Mouse (Mus musculus) layer of hippocampus, adult 11-12 months (tissue): Measurements from ENCODE around the gene Tenm2.
A peak's percentile ranks its signal among the peaks of the same experiment; 100 is the strongest.

Experiments used
- DNase-seq: peaks from one replicate; pipeline ENCODE4 v3.0.0; 2022; ENCODE audit warnings: low spot score

Tenm2 gene

DNA sequence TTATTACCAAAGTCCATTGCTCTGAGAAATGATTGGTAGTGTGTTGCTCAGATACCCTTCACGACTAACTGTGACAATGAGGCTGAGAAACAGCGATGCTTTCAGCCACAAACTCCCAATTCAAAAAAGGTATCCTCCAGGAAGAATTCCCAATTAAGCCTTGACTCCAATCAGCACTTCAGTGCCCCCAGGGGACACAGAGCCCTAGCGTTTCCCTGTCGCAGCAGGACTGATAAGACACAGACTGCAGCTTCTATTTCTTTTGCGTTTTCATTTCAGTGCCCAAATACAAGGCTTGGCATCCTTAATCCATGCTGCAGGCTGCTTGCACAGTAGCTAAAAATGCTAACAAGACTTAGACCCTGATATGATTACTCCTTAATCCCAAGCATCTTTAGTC, 1186.2 kb downstream of the Tenm2 start:
- DNase-seq: no peak

DNA sequence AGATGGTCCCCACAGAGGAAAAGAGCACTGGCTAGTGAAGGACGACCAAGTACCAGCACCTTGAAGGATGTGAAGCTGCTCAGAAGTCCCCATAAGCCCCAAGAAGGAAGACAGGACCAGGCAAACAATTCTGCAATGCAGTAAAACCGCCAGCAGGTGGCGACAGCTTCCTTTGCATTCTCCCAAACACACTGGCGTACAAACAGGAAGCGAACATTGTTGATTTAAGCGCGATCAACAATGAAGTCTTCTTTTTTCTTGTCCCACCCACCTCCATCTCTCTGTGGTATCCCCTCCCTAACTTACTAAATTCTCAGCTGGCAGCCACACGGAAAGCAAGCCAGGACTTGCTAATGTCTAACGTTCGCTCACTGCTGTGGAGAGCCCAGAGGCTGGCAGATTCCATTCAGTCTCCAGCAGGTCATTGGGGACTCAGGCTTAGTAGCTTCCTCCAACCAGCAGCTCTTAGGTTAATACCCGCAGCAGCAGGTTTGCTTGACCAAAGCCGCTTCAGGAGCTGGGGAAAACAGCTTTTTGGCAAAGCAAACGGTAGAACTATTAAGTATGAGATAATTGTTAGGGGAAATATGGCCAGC, 1190.0 kb downstream of the Tenm2 start:
- DNase-seq: peak; percentile 83

DNA sequence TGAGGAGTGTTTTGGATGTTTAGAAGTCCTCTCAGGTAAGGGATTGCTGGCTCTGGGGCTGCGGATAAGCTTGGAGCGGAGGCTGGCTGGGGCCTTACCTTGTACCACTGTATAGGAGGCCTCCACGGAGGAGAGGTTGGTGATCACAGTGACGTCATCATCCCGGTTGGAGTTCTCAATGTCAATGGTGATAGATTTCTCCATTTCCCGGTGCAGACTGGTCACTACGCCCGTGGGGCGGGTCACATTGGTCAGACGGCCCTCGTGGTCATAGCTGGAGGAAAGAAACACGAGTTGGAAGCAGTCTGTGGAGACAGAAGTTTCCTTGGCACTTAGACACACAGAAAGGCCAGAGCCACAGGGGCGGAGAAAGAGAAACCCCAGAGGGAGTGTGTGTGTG, 1194.4 kb downstream of the Tenm2 start:
- DNase-seq: no peak

DNA sequence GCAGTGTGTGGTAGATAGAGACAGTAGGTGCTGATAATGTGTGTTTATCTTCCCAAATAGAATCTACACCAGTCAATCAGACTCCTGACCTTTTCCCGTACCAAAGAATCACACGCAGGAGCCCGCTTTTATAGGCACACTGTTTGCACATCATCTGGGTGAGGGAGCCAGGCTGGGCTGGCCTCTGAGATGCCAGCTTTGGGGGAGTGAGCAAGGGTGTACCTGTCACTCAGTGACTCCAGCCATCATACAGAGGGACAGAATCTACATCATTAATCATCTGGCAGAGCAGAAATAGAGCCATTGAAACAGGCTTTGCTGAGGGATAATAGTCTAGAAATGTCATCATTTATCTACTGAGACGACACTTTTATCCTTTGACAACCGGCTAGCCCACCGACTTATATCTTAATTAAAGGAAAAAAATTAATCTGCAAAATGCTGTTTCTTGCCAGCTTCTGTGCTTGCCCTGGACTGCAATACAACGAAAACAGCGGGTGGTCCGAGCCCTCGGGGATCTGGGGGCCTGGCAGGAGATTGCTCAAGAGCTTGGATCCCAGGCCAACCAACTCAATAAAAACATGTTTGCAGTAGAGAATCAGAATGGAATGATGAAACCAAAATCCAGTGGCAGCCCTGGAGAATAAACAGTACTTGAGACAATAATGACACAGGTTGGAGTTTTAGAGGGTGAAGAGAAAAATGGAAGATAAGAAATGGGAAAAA, 1195.1 kb downstream of the Tenm2 start:
- no peak for DNase-seq

DNA sequence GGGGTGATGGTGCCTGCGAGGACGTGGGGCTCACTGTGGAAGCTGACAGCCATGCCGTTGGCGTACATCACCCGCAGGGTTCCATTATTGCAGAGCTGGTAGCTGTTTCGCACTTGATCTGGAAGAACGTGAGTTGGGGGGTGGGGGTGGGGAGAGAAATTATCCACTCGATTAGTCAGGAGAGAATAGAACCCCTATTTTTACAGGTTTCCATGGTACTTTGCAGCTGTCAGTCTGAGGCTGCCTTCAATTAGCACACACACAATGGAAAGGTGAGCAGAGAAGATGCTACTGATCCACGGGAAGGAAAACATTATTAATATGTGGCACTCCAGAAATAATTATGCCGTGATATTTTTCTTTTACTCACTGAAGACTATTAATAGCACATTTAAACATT, 1195.9 kb downstream of the Tenm2 start:
- no peak for DNase-seq

DNA sequence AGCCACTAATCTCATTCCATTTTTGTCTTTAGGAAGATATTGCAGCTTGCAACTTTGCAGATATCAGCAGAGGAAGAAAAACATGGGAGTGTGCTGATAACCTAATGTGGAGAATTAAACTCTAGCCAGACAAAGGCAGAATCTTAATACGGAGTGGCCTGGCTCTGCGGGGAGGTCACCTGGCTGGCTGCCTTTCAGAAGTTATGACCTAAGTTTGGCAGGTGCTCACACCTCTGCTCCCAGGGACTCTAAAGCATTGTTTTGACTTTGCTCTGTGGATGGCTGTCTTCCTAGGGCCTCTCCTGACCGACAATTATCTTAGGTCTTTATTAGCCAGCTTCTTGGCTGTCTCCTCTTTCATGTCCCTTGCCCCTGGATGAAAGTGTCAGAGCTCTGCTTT, 1197.4 kb downstream of the Tenm2 start:
- DNase-seq: no peak

DNA sequence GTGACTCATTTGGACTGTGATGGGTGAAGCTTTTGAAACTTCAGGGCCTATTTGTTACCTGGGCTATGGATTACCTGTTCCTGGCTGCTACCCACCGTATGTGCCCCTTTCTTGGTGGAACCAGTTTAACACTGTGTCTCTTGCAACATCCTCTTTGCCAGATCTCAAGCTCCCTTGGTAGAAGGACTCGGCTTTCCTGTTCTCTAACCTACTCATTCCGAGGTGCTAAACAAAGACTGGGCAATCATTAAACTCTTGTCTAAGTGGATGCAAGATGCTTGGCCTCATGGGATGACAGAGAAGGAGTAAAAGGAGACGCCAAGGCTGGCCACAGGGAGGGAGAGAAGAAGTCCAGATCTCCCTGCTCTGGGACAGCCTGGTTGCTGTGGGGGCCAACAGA, 1198.5 kb downstream of the Tenm2 start:
- DNase-seq: no peak

DNA sequence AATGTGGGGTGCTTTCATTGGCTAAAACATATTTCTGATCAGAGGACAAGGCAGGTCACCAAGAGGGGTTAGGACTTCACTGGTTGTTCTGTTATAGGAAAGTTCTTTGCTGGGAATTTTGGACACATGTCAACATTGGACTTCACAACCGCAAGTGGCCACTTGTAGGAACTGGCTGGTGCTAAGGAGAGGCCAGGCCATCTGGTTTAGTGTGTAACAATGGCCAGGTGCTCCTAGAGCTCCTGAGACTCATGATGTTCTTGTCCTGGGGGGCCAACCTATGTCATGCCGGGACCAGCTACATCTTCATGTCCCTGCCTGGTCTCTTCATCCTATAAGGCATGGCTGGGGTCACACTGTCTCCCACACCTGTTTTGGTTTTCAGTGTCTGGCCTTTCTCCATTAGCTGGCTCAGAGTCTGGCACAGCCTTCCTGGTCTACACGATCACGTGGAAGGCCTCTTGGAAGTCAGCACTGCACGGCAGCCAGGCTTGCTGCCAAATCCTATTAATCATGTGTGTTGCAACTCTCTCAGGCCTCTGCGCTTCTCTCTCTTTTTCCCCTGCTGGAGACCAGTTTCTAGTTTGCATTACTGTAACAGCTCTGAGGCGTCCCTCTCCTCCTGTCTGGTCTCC, 1199.6 kb downstream of the Tenm2 start:
- DNase-seq: peak; percentile 82

DNA sequence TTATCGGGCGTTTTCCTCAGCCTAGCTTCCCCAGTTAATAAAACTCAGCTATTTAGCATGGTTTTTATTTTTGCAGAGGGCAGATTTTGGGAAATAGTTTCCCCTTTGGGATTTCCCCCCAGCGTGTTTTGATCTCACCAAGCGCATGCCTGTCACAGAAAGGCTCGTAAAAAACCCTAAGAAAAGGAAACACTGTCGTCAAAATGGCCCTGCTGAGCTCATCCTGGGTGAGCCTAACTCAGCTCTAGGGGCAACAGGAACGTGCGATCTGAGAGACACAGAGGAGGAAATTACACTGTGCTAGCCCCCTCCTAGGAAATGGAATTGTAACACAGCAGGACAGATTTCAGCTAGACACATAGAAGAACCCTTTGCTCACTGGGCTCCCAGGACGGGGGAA, 1204.0 kb downstream of the Tenm2 start:
- DNase-seq: no peak

DNA sequence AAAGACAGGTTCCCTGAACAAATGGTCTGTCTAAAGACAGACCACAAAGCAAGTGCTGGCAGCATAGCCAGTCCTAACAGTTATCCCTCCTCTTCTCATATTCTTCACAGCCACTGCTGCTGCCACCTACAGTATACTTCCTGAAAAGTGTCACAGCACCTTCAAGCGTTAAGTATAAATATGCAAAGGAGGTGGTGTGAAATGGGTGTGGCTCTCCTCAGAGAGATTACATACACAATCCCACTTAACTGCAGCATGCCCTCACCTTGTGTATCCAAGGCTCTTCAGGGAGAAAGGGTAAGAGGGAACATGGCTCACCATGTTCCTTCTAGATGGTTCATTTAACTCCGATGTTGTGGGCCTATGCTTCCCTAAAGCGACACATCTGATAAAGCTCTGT, 1215.8 kb downstream of the Tenm2 start:
- no peak for DNase-seq

DNA sequence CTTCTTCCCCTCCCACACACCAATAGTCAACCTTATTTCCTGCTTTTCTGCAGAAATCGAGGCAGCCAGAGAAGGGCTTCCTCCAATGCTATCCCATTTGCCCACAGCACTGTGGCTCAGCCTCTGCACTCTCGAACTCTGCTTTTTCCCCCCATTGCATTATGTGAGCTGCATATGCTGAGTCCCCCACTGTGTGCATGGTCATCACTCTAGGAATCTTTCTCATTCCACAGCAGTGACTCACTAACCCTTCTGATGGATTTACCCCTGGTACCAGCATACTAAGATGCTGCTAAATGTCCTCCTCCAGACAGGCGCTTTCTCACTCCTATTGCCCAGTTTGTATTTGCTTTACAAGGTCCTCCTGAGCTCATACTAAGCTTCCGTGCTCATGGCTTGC, 1222.6 kb downstream of the Tenm2 start:
- DNase-seq: no peak

DNA sequence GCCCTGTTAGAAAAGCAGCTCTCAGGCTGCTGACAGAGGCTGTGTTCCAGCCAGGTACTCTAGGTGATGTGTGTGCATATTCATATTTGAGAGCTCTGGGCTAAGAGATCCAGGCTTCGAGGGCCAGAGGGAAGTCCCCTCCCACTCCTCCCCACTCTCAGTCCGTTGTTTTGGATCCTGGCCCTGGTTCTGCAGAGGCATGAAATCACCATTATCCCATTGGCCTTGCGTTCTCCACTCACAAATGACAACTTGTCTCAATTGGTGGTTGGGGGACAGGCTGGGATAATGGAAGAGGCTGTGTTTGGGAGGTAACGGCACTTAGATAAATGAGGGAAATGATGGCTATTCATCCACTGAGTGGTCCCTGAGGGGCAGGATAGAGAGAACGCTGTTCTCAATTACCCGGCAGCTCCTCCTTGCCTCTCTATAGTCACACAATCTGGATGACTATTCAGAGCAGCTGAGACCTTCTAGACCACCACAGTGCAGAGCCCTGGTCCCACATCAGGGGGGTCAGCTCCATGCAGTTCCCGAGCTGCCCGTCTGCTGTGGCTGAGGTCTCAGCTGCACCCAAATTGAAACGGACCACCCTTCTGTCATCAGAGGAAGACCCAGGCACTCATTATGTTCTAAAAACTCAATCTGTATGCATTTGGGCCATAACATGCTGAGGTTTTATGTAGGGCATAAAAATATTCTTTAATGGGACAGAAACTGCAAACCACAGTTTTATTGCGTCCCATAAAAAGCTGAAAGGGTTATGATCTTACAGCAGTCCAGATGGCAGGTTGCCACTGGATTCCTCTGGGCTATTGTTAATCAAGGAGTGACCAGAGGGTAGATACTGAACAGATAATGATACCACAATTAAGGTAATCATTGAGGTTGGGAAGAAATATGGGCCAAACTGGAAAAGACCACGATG, 1226.2 kb downstream of the Tenm2 start:
- no peak for DNase-seq

DNA sequence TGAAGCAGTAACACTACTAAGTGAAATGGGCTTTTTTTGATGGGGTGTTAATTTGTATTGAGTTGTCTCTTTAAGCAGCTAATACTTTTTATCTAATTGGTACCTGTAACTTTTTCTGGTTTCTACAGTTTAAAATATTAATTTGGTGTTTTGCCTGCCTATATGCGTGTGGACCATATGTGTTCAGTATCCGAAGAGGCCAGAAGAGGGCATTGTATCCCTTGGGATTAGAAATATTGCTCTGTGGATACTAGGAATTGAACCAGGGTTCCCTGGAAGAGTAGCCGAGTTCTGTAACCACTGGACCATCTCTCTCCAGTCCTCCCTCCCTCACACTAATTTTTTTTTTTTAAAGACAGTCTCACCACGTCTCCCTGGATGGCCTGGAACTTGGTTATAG, 1232.9 kb downstream of the Tenm2 start:
- no peak for DNase-seq

DNA sequence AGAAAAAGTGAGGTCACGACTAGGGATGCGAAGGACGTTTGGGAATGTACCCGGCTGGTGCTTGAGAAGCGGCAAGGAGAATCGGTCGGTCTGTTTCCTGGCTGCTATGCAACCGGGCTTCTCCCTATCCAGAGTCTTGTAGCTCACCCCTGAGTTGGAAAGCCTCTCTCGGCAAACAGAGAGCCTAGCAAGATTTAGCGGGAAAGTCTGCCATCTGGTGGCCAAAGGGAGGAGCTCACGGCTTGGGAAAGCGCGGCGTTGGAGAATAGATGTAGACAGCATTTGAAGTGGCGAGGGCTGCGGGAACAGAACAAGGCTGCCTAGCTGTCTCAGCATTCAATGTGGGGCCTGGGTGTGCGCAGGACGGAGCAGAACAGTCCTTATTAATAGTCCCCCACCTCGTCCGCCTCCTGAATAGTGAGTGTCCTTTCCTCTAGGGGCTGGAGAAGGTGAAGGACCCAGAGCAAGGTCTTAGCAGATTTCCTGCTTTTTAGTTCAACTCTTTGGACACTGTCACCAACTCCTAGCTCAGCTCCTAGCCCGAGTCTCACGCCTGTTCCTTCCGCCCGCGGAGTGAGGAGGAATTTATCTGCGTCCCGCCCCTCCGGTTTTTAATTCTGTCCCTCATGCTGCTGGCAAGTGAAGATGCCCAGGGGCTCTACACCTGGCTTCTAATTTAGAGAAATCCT, 1234.3 kb downstream of the Tenm2 start:
- DNase-seq: peak; percentile 90

DNA sequence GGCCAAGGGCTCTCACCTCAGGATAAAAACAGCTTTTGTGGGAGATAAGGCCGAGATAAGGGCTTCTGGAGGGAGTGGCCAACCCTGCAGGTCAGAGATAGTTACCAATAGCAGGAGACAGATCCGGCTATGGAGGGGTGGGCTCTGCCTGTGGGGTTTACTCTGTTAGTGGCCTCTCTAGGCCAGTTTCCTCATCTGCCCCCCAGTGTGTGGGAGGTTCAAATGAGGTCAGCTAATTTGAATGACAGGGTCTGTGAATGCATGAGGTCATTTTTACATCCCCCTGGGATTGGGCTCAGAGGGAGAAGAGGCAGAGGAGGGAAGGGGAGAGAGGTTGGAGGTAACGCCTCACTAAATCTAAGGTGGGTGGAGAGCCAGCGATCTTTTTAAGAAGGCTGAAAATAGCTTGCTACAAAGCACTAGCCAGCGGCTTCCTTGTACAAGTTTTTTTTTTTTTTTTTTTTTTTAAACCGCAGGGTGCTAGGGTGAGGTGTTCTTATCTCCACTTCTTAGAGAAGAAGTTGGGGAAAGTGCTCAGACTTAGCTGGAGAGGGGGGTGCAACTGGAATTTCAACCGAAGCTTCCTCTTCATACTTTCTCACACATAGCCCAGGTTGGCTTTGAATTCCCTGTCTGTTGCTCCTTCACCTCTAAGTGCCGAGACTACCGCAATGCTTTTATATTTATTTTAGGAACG, 1235.0 kb downstream of the Tenm2 start:
- DNase-seq: no peak

DNA sequence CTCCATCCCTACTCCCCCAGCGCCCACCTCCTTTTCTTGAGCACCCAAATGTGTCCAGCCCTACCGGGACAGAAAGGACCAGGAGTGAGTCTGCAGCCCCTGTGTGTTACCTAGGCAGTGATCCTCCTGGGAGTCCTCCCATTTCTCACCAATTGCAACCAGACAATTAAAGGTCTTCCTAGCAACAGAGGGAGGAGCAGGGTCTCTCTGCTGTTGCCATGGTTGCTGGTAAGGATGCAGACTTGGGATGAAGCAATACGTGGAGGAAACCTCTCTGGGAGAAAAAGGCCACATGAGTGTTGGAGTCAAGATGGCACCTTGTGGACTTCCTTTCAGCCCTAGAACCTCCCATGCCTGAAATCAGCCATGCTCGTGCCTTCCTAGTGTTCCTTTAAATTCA, 1235.7 kb downstream of the Tenm2 start:
- DNase-seq: no peak

DNA sequence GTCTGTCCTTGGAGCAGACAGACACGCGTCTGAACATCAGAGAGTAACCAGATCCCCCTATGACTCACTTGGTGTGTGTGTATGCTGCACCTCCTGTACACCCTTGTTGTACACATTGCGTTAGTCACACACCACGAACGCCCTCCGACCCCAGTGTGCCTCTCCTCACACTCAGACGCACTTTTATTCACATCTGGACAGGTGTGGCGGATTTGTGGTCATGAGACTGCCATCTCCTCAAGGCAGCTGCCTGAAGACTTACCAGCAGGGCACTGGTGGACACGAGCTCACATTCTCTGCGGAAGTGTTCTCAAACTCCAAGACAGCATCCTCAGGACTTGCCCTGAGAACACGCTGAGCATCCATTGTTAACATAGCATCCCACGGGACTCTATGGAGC, 1237.7 kb downstream of the Tenm2 start:
- DNase-seq: no peak

DNA sequence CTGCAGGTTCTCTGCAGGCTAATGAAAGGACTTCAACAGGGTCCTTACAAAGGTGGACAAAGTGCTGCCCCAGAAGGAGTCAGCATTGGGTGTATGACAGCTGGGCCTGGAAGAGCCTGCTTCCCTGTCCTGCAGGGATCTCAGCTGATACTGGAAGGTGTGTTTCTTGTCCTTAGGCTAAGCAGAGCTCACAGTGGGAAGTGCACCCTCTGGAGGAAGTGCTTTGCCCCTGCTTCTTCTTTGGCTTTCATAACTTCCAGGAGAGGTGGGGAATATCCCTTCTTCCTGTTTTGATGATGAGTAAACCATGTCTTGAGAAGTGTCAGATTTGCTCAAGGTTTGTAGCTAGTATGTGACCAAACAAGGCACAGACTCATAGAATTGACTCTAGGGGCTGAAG, 1240.5 kb downstream of the Tenm2 start:
- no peak for DNase-seq

DNA sequence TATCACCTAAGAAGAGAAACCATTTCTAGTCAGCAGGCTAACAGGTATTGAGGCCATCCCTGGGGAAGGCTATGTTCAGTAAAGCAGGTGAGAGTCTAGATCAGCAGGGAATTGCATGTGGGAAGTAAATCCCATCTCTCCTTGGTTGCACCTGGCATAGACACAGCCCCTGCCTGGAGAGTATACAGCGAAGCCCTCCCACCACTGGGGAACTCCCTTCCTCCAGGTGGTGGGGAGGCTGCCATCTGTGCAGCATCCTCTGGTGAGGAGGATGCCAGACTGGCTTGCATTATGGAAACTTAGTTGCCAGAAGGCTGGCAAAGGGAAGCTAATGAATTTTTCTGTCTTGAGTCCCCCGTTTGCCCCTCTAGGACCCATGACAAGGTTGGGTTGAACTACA, 1243.9 kb downstream of the Tenm2 start:
- peak; percentile 68 for DNase-seq

DNA sequence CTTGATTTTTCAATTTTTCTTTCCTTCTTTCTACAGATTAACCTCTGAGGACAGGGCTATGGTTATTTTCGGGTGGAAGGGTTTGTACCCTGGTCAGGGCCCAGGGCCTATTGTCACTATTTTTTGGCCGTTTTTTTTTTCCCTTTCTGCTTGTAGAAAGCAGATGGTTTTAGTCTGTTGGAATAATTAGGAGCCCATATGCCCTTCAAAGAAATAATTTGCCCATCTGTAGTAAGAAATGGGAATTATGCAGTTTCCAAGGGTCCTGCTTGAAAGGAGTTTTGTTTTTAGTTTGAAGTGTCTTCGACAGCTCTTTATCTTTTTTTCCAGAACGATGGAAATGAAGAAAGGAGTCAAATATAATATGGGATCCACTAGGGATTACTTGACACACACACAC, 1245.8 kb downstream of the Tenm2 start:
- no peak for DNase-seq

DNA sequence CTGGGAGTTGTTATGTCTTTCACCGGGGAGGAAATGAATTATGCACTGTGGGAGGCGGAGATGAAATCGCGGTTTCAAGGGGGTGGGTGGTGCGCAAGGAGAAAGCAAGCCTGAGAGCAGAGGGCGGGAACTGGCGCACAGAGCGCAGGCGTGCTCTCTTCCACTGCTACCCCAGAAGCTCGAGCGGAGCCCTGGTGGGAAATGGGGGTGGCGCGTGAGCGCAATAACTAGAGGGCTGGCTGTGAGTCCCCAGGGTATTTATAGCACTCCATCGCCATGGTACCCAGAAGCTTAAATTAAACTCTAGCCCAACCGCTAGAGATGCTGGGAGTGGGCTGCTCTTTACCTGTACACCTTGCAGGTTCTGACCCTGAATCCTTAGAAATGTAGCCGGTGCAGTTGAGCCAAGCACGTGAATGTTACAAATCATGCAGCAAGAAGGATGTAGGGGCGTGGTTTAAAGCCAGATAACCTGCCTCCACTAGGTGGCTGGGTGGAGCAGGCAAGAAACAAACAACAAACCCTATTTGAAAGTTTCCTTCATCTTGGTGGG, 1249.8 kb downstream of the Tenm2 start:
- DNase-seq: peak; percentile 81
